Mouse (Mus musculus) neural tube, embryonic 12.5 days (tissue): ENCODE results near the gene Lbp. TPM values are rescaled to one million over a fixed set of nuclear protein-coding genes. Genes with fewer than 3 reads are reported as not detected.

Experiments
- polyA plus RNA-seq: library from polyadenylated mRNA; unstranded; fragments of >200 nt; fragmentation: Nextera tagmentation; extraction: Ambion mirVana; gene quantifications from 2 replicates; pipeline ENCODE4 v1.2.1, GENCODE M21; 2016

Gene Lbp
- polyA plus RNA-seq, 1 experiment from 2014 or later = 2.5 TPM

Other genes starting within 250 kb of the Lbp start
- gene Tgm2, start 160.1 kb upstream of the Lbp start, polyA plus RNA-seq = 11.8 and 12.3 TPM in 2 replicates
- gene D630003M21Rik, start 77.3 kb upstream of the Lbp start, polyA plus RNA-seq = 5.0 and 5.1 TPM in 2 replicates
- not detected in 2 replicates for gene Bpi, start 48.4 kb upstream of the Lbp start, polyA plus RNA-seq
- 204 and 207 TPM in 2 replicates for gene Snhg11, start 69.1 kb downstream of the Lbp start, polyA plus RNA-seq
- 21.2 and 25.2 TPM in 2 replicates for gene Ralgapb, start 103.4 kb downstream of the Lbp start, polyA plus RNA-seq
- not detected in 2 replicates for gene Adig, start 196.1 kb downstream of the Lbp start, polyA plus RNA-seq
- 0.25 and 0.52 TPM in 2 replicates for gene Arhgap40, start 206.3 kb downstream of the Lbp start, polyA plus RNA-seq